Comparison of ENCODE assay signal across 20 mouse cellular contexts in the genomic region with DNA sequence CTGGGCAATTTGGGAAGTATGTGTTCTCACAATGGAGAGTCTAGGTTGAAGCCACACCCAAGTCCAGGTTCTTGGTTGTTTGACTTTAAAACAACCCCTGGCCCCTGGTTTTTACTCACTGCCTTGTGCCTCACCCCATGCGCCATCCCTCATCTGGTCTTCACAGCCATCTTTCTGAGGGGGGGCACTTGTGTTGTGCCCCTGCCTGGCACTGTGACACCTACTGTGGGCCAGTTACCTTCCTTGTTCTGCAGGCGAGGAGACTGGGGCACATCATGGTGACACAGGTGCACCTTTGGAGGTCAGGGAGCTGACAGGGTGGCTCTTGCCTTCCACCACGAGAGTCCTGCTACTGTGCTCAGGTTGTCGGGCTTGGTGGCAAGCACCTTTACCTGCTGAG. TPM values are rescaled to one million over a fixed set of nuclear protein-coding genes. Genes with fewer than 3 reads are reported as not detected.
DNase-seq lines count a peak whose midpoint lies in the region; ATAC-seq and TF ChIP-seq lines count a peak whose summit lies in the region.
"Had no signal": no experiment of that assay in that cellular context is flagged by ENCODE, and none has a peak within 500 bp of the region (broad histone marks: within the 10 kb centered on the region; RNA-seq: fewer than 3 reads in every experiment).

No protein-coding gene starts in this region.

- no peak for ATAC-seq in stomach, embryonic 15.5 days (ENCODE audit: insufficient read depth, low FRiP score, low read depth)
- no peak for ATAC-seq in CD4-positive, CD25-positive, alpha-beta regulatory T cell, adult 4 months
- no peak for ATAC-seq in erythroid progenitor cell, adult 5-6 weeks (replicated peaks; ENCODE audit: low FRiP score, poor library complexity, severe bottlenecking)
- ATAC-seq: forebrain, embryonic 14.5 days; intestine, embryonic 15.5 days had no signal

- WGBS in heart, embryonic 10.5 days: 88% methylated on average over 4 of the region's 4 CpGs
- WGBS in stomach, embryonic 15.5 days: 84% methylated on average over 4 of the region's 4 CpGs

- H3K4me3 ChIP-seq in heart, embryonic 10.5 days: no peak overlapping the region
- peak overlapping the region; percentile 45; the same call in 1 of the 2 replicates for H3K4me3 ChIP-seq in E14TG2a.4 (replicated peaks; ENCODE audit: low read length)
- no peak overlapping the region for H3K4me3 ChIP-seq in stomach, embryonic 15.5 days (replicated peaks)
- H3K4me3 ChIP-seq: embryonic facial prominence, embryonic 10.5 days; forebrain, embryonic 10.5 days; gastrocnemius, adult 2 months; heart, embryonic 15.5 days; hindbrain, embryonic 13.5 days; intestine, embryonic 15.5 days had no signal

- TF ChIP-seq CTCF in E14TG2a.4 (conservative IDR thresholded peaks at IDR 0.05; ENCODE audit: low read length): no peak

- H3K27me3 ChIP-seq in heart, embryonic 10.5 days (ENCODE audit: insufficient read depth, poor library complexity, severe bottlenecking): no peaks in the 10 kb centered on the region
- no peaks in the 10 kb centered on the region for H3K27me3 ChIP-seq in E14TG2a.4 (ENCODE audit: insufficient read depth, low read length)
- H3K27me3 ChIP-seq in stomach, embryonic 15.5 days (replicated peaks): no peaks in the 10 kb centered on the region
- H3K27me3 ChIP-seq: CH12.LX; heart, embryonic 15.5 days; hindbrain, embryonic 13.5 days; intestine, embryonic 15.5 days had no signal

- peaks cover 66% of the 10 kb centered on the region for H3K4me1 ChIP-seq in heart, embryonic 10.5 days
- peaks cover 58% of the 10 kb centered on the region for H3K4me1 ChIP-seq in E14TG2a.4 (replicated peaks; ENCODE audit: low read depth, low read length)
- peaks cover 46% of the 10 kb centered on the region for H3K4me1 ChIP-seq in stomach, embryonic 15.5 days

- no peaks in the 10 kb centered on the region for H3K9me3 ChIP-seq in heart, embryonic 10.5 days
- H3K9me3 ChIP-seq in E14TG2a.4 (ENCODE audit: low read length): no peaks in the 10 kb centered on the region
- H3K9me3 ChIP-seq in stomach, embryonic 15.5 days: no peaks in the 10 kb centered on the region
- H3K9me3 ChIP-seq: embryonic facial prominence, embryonic 10.5 days; forebrain, embryonic 10.5 days; G1E; heart, embryonic 15.5 days; hindbrain, embryonic 13.5 days; intestine, embryonic 15.5 days had no signal

- 0 out of 2 replicates have a peak overlapping the region, but pooled peaks have one; percentile 24 for H3K27ac ChIP-seq in heart, embryonic 10.5 days
- 0 out of 2 replicates have a peak overlapping the region, but pooled peaks have one; percentile 1 for H3K27ac ChIP-seq in stomach, embryonic 15.5 days
- H3K27ac ChIP-seq: embryonic facial prominence, embryonic 10.5 days; forebrain, embryonic 10.5 days; heart, embryonic 15.5 days; hindbrain, embryonic 13.5 days; intestine, embryonic 15.5 days had no signal

- H3K9ac ChIP-seq in stomach, embryonic 15.5 days: no peak overlapping the region
- H3K9ac ChIP-seq: heart, embryonic 15.5 days; intestine, embryonic 15.5 days had no signal

- no peaks in the 10 kb centered on the region for H3K36me3 ChIP-seq in heart, embryonic 10.5 days
- H3K36me3 ChIP-seq in E14TG2a.4 (ENCODE audit: insufficient read depth, low read length): no peaks in the 10 kb centered on the region
- H3K36me3 ChIP-seq in stomach, embryonic 15.5 days: no peaks in the 10 kb centered on the region
- H3K36me3 ChIP-seq: embryonic facial prominence, embryonic 10.5 days; forebrain, embryonic 10.5 days; heart, embryonic 15.5 days; hindbrain, embryonic 13.5 days; intestine, embryonic 15.5 days had no signal

- H3K4me2 ChIP-seq in stomach, embryonic 15.5 days: no peak overlapping the region
- H3K4me2 ChIP-seq: heart, embryonic 15.5 days; hindbrain, embryonic 13.5 days; intestine, embryonic 15.5 days had no signal

- no peak for DNase-seq in heart, embryonic 10.5 days (ENCODE audit: low spot score)
- no peak for DNase-seq in heart, adult 8-10 months (ENCODE audit: low spot score)
- DNase-seq in ZHBTc4 (ENCODE audit: low read depth, low spot score): peak; percentile 61
- no peak for DNase-seq in thymus, postnatal 4 days
- DNase-seq: gastrocnemius, adult 2 months; gastrocnemius, postnatal 36 days; heart, adult 18-20 months; heart, postnatal 14 days had no signal

RNA-seq across cellular contexts. Expression of gene Taf11, which starts 32.5 kb away (rescaled TPM):
- polyA plus RNA-seq in heart, embryonic 10.5 days (2016; fragmentation: Nextera tagmentation; extraction: Ambion mirVana): 52.5 and 64.0 TPM in 2 replicates
- total RNA-seq in heart, adult 8-10 months (2022): 10 to 100 TPM; 22.9 to 24.7 (median 23.4) TPM
- polyA plus RNA-seq in stomach, embryonic 15.5 days (2015; fragmentation: Nextera tagmentation; extraction: Ambion mirVana): 56.3 and 62.4 TPM in 2 replicates
- polyA plus RNA-seq in CD4-positive, CD25-positive, alpha-beta regulatory T cell, adult 4 months (2017; shearing (Covaris generic)): 10 to 100 TPM; 38.2 to 42.3 TPM
- total RNA-seq in erythroid progenitor cell, adult 5-6 weeks (2015; ENCODE audit: low replicate concordance): 14.3 and 19.8 TPM in 2 replicates
- 15.1 and 15.3 TPM in 2 replicates for total RNA-seq in erythroid progenitor cell, adult 5-6 weeks (2017; ENCODE audit: low replicate concordance)

RNA-seq across cellular contexts. Expression of gene Anks1, which starts 33.0 kb away (rescaled TPM):
- polyA plus RNA-seq in heart, embryonic 10.5 days (2016; fragmentation: Nextera tagmentation; extraction: Ambion mirVana): 9.2 and 10.4 TPM in 2 replicates
- 10 to 100 TPM; 52.9 to 62.0 (median 57.6) TPM for total RNA-seq in heart, adult 8-10 months (2022)
- polyA plus RNA-seq in stomach, embryonic 15.5 days (2015; fragmentation: Nextera tagmentation; extraction: Ambion mirVana): 14.9 and 18.4 TPM in 2 replicates
- polyA plus RNA-seq in CD4-positive, CD25-positive, alpha-beta regulatory T cell, adult 4 months (2017; shearing (Covaris generic)): 1 to 10 TPM; 3.7 to 4.7 TPM
- 6.1 and 6.7 TPM in 2 replicates for total RNA-seq in erythroid progenitor cell, adult 5-6 weeks (2015; ENCODE audit: low replicate concordance)
- total RNA-seq in erythroid progenitor cell, adult 5-6 weeks (2017; ENCODE audit: low replicate concordance): 3.8 and 4.6 TPM in 2 replicates
